Mouse (Mus musculus) limb, embryonic 14.5 days (tissue): ENCODE data around the gene Tbc1d12. TPM values are rescaled to one million over a fixed set of nuclear protein-coding genes. Genes with fewer than 3 reads are reported as not detected.

Experiments used
- ATAC-seq: fragments of 200-750 bp; cut with Nextera tagmentation; 2 replicates; pipeline ENCODE4 v1.8.0; 2017; ENCODE audit warnings: low read depth, moderate number of reproducible peaks, moderate TSS enrichment; ENCODE audit not compliant: low FRiP score
- DNase-seq: peaks from one replicate; pipeline ENCODE4 v3.0.0-alpha.2; 2015; ENCODE audit warnings: low spot score
- H3K27ac ChIP-seq: fragments of 300-500 bp; sonication (generic); replicated peaks from 2 replicates; pipeline ENCODE4 v1.5.1; 2014; ENCODE audit warnings: low read depth, mild to moderate bottlenecking, low read length, moderate library complexity, mixed read lengths
- H3K27me3 ChIP-seq: fragments of 300-500 bp; sonication (generic); 2 replicates; pipeline ENCODE4 v1.6.1; 2014; ENCODE audit warnings: low read length, mixed read lengths; ENCODE audit not compliant: control insufficient read depth, insufficient read depth
- H3K36me3 ChIP-seq: fragments of 300-500 bp; sonication (generic); 2 replicates; pipeline ENCODE4 v1.6.1; 2014; ENCODE audit warnings: mild to moderate bottlenecking, low read length, moderate library complexity, mixed read lengths; ENCODE audit not compliant: control insufficient read depth, insufficient read depth
- H3K4me1 ChIP-seq: fragments of 300-500 bp; sonication (generic); 2 replicates; pipeline ENCODE4 v1.6.1; 2014; ENCODE audit warnings: antibody characterized with exemption, low read length, mixed read lengths; ENCODE audit not compliant: control insufficient read depth, insufficient read depth
- H3K4me2 ChIP-seq: fragments of 300-500 bp; sonication (generic); replicated peaks from 2 replicates; pipeline ENCODE4 v1.6.1; 2014; ENCODE audit warnings: low read depth, mild to moderate bottlenecking, low read length, moderate library complexity; ENCODE audit not compliant: severe bottlenecking
- H3K4me3 ChIP-seq: fragments of 300-500 bp; sonication (generic); replicated peaks from 2 replicates; pipeline ENCODE4 v1.5.1; 2014; ENCODE audit warnings: low read length
- H3K9ac ChIP-seq: fragments of 300-500 bp; sonication (generic); 2 replicates; pipeline ENCODE4 v1.6.1; 2014; ENCODE audit warnings: mild to moderate bottlenecking, low read depth, low read length, moderate library complexity; ENCODE audit not compliant: severe bottlenecking
- H3K9me3 ChIP-seq: fragments of 300-500 bp; sonication (generic); 2 replicates; pipeline ENCODE4 v1.6.1; 2016; ENCODE audit warnings: low read length; ENCODE audit not compliant: control insufficient read depth
- POLR2A ChIP-seq: fragments of 200-500 bp; IDR thresholded peaks from 2 replicates; pipeline ENCODE4 v1.8.0; 2012; ENCODE audit warnings: inconsistent platforms, mild to moderate bottlenecking, moderate library complexity, borderline replicate concordance; ENCODE audit not compliant: insufficient read depth, insufficient read length; ENCODE audit errors: extremely low read depth
- WGBS: fragments of 180-500 bp; shearing (Covaris S2); extraction: QIAGEN DNeasy Blood & Tissue Kit; methylation state at CpG from one replicate; pipeline ENCODE4 v1.1.7; 2014; 5-methylcytosine and 5-hydroxymethylcytosine counted together
- polyA plus RNA-seq, 2 experiments: library from polyadenylated mRNA; depleted of rRNA in 1 of 2; stranded (reverse) in 1 of 2; unstranded in 1 of 2; fragments of >200 nt; fragmentation: Nextera tagmentation in 1 of 2; extraction: Ambion mirVana in 1 of 2; gene quantifications; 2 replicates each; pipeline versions ENCODE4 v1.2.1 to v1.2.3; 2012 to 2014

Tbc1d12 gene
- 6.4 and 6.6 TPM in 2 replicates for polyA plus RNA-seq (2012; rRNA removed)
- polyA plus RNA-seq (2014; fragmentation: Nextera tagmentation; extraction: Ambion mirVana), result 4.3 and 4.5 TPM in 2 replicates

- peak within 1 kb of the TSS; percentile 79 for H3K27ac ChIP-seq
- ATAC-seq, result peak; percentile 89
- WGBS, result under 1% methylated on average over 29 of the region's 101 CpGs
- H3K9ac ChIP-seq, result peak within 1 kb of the TSS; percentile 84
- H3K27me3 ChIP-seq, result no peaks in the 10 kb centered on the region
- peak; percentile 88 for DNase-seq
- peak within 1 kb of the TSS; percentile 78 for H3K4me3 ChIP-seq
- no peaks in the 10 kb centered on the region for H3K4me1 ChIP-seq
- peak within 1 kb of the TSS; percentile 58 for H3K4me2 ChIP-seq
- 0 out of 2 replicates have a peak, but pooled peaks have one; percentile 50 for TF ChIP-seq POLR2A
- no peaks in the 10 kb centered on the region for H3K9me3 ChIP-seq
- H3K36me3 ChIP-seq, result no peaks in the 10 kb centered on the region
Observed at GRCm38 (mm10) chr19:38836438-38837170, at the start of gene Tbc1d12. TSS of gene Tbc1d12 (plus strand) at chr19:38836579.

DNA sequence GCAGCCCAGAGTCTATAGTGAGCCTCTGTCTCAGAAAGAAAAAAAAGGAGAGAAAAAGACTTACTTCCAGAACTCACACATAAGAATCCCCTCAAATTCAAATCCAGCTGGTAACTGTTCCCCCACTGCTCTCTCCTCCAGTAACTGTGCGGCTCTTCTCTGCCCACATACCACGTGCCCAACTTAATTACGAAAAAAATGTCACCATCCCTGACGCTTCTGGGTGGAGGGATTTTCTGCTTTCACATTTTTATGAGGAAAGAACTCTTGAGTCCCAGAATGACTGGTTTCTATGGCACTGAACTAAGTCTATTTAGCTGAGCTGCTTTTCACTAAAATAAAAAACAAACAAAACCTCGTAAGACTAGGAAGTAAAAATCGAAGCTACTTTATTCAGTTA lies 48.6 kb upstream of the Tbc1d12 start:
- Histone ChIP-seq H3K36me3 (peaks cover 47% of the 10 kb centered on the region), H3K9ac (no peak overlapping the region), H3K4me2 (no peak overlapping the region), H3K27ac (no peak overlapping the region), H3K4me3 (no peak overlapping the region), H3K27me3 (no peaks in the 10 kb centered on the region), H3K9me3 (no peaks in the 10 kb centered on the region), H3K4me1 (no peaks in the 10 kb centered on the region)
- no peak for ATAC-seq
- TF ChIP-seq POLR2A, result no peak
- DNase-seq, result no peak
- 88% methylated on average over 6 of the region's 6 CpGs for WGBS

DNA sequence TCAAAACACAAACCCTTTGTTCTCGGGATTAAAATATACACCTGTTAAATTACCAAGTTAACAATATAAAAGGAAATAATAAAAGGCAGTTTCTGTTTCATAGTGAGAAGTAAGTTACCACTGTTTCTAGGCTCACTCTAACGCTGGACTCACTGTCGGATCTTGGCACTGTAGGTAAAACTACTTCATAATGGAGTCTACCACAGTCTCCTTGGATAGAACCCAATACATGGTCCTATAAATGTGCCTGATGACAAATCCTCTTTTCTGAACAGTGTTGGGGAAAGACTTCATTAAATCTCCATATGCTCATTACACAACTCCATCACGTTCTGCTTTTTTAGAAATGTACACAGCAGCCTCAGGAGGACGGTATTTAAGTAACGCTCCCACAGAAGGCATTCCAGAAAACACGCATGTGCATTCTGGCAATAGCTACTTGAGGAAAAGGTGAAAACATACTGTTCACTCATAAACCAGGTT lies 42.8 kb upstream of the Tbc1d12 start:
- H3K36me3 ChIP-seq, result peaks cover 87% of the 10 kb centered on the region
- WGBS, result 74% methylated on average over 7 of the region's 7 CpGs

DNA sequence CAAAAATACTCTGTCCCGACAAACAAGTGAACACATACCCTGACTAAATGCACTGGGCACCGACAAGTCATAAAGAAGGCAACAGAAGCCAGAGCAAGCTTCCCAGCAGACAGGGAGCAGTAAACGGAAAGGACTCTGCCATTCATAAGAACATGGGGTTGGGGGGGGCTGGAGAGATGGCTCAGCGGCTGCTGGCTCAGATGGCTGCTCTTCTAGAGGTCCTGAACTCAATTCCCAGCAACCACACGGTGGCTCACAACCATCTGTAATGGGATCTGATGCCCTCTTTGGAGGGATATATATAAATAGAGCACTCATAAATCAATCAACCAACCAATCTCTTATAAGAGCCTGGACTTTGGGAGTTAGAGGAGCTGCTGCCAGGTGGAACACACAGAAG lies 39.8 kb upstream of the Tbc1d12 start:
- H3K4me2 ChIP-seq, result no peak overlapping the region
- ATAC-seq (no peak), DNase-seq (no peak)
- TF ChIP-seq POLR2A, result no peak
- H3K27me3 ChIP-seq, result no peaks in the 10 kb centered on the region
- no peaks in the 10 kb centered on the region for H3K9me3 ChIP-seq
- no peak overlapping the region for H3K27ac ChIP-seq
- no peak overlapping the region for H3K9ac ChIP-seq
- H3K36me3 ChIP-seq, result peaks cover 78% of the 10 kb centered on the region
- H3K4me1 ChIP-seq, result no peaks in the 10 kb centered on the region
- 78% methylated on average over 5 of the region's 5 CpGs for WGBS
- no peak overlapping the region for H3K4me3 ChIP-seq

More for the DNA sequence above, 42.8 kb upstream of the Tbc1d12 start:
- H3K9me3 ChIP-seq, result no peaks in the 10 kb centered on the region
- no peak for TF ChIP-seq POLR2A
- no peaks in the 10 kb centered on the region for H3K27me3 ChIP-seq
- H3K4me3 ChIP-seq, result no peak overlapping the region
- H3K4me1 ChIP-seq, result no peaks in the 10 kb centered on the region
- no peak overlapping the region for H3K4me2 ChIP-seq
- H3K9ac ChIP-seq, result no peak overlapping the region
- no peak overlapping the region for H3K27ac ChIP-seq
- ATAC-seq, result no peak
- DNase-seq, result no peak

DNA sequence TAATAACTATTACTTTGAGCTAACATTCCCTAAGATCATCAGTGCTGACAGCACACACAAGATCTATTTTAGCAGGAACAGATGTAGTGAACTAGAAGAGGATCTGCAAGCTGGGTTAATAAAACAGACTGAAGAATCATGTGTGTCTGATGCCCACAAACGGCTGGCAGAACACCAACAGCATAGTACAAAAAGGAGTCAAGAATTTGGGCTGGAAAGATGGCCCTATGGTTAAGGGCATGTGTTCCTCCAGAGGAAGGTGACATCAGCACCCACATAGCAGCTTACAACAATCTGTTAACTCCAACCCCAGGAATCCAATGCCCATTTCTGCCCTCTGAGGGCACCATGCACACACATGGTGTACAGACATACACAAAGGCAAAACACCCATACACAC lies 38.1 kb upstream of the Tbc1d12 start:
- no peaks in the 10 kb centered on the region for H3K9me3 ChIP-seq
- WGBS, result 87% methylated on average over 1 of the region's 1 CpGs
- no peak overlapping the region for H3K4me2 ChIP-seq
- H3K4me3 ChIP-seq, result no peak overlapping the region
- no peak overlapping the region for H3K27ac ChIP-seq
- TF ChIP-seq POLR2A, result no peak
- no peak for DNase-seq
- no peaks in the 10 kb centered on the region for H3K4me1 ChIP-seq
- no peak overlapping the region for H3K9ac ChIP-seq
- H3K36me3 ChIP-seq, result peaks cover 81% of the 10 kb centered on the region
- ATAC-seq, result no peak
- H3K27me3 ChIP-seq, result no peaks in the 10 kb centered on the region
